Mouse (Mus musculus) cerebellum, adult 9-10 months (tissue): ENCODE measurements at regions not wholly inside any gene's neighbourhood (a gene's known extent, or its start where the extent isn't known, plus 50 kb on each side); places are given as distances from the start of the nearest gene placed in this dataset.
A peak's percentile ranks its signal among the peaks of the same experiment; 100 is the strongest.

Source experiments
- DNase-seq: peaks from one replicate; pipeline ENCODE4 v3.0.0; 2022

DNA sequence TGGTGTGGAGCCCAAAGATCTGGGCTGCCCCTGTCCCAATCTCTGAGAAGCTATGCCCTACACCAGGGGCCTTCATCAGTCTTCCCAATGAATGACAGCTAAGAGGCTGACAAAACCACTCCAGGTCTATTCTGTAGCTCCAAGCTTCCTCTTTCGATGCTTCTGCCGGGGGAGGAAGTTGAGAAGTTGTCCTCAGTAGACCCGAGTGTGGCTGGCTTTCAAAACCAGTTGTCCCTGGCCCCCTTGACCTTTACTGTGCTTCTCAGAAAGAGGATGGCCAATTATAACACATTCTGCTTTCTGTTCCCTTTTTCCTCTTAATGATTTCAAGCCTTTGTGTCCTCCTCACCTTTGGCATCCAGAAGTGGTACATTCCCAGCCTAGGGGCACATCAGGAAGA lies 101.9 kb upstream of the Ccnd2 start:
- DNase-seq: no peak

DNA sequence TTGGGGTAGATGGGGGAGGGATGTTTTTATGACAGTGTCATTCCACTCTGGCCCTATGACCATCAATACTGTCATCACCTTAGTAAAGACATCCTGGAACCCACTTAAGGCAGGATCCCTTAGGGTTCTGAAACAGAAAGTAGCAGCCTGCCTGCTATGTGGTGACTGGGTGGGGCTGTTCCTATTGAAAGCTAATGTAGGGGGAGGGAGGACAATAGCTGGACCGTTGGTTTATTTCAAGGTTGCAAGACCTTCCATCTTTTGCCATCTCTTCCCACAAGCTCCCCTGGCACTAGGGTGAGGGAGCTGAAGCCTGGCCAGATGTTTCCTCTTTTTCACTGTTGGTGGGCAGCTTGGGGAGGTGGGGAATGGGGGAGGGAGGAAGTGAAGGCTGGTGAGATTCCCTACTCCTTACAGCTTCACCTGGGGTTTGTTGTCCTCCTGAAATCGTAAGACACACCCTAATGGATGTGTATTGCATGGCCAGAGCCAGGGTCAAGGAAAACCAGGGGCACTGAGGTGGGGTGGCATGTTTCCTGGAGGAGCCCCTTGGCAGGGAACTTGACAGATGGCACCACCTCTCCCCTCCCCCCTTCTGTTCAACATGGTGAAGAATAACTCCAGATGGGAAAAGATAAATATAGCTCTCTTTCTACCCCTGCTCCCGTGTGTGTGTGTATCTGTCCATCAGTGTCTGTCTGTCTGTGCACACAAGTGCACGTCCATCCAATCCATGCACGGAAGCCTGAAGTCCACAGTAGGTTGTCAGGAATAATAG lies 112.1 kb upstream of the Ccnd2 start:
- DNase-seq: no peak

DNA sequence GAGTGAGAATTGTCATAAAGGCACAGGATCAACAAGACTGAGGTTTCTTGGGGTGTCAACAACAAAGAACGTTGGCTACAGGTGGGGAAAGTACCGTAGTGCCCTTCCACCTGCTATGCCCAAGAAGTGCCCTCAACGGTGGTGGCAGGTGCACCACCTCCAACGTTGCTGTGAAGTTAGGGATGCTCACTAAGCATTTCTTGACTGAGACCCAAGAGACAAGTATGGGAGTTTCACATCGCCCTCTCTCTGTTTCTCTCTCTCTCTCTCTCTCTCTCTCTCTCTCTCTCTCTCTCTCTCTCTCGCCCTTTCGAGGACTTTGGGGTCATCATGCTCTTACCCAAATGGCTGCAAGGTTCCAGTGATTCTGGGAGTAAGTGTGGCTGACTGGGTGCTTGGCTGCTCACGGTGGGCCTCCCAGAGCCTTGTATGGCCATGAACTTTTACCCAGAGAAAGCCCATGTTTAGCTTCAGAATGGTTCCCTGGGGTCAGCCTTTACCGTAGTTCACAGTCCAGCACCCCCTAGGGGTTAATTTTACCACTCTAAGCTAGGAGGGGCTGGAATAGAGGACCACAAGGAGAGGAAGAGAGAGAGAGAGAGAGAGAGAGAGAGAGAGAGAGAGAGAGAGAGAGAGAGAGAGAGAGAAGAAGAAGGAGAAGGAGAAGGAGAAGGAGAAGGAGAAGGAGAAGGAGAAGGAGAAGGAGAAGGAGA lies 113.2 kb upstream of the Ccnd2 start:
- DNase-seq: no peak

DNA sequence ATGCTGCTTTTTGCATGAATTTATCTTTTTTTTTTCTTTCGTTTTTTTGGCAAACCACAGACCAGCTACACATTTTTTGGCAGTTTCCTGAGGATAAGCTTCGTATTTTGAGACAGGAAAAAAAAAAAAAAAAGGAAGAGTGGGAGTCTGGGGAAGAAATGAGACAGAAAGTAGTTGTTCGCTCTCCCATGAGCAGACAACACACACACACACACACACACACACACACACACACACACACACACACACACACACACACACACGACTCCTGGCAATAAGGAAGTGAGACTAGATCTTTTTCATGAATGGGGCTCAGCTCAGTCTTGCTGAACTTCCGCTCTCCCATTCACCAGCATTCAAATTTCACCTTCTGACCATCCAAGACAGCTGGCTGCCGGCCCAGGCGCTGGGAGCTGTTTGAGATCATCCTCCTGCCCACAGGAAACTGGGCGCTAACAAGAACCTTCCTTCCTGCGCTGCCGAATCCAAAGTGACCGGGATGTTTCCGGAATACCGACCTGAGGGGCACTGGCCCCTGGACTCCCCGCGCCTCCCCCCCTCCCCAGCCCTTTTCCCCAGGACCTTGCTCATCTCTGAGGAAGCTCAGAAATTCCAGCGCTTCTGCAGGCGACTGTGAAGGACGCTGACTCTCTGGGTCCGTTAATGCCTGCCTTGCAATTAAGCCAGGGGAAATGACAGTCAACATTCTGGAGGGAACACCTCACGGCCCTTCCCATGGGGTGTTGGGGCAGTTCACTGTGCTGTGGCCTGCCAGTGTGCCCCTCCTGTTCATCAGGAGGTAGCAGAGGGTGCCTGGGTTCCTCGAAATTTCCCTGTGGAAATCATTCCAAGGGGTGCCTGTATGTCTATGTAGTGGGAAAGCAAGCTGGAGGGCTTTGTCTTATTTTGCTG lies 114.2 kb upstream of the Ccnd2 start:
- peak; percentile 18 for DNase-seq

DNA sequence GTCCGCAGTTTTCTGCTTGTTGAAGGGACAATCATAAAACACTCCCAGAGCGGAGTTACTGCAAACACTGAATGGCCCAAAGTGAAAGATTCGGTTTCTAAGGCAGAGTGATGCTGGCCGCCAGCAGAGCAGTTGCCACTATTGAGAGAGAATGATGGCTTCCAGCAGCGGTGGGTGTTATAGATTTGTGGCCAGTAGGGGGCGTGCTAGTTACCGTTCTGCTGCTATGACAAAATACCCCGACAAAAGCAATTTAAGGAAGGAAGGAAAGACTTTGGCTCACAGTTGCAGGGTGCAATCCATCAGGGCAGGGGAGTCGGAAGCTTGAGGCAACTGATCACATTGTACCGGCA lies 114.8 kb upstream of the Ccnd2 start:
- DNase-seq: no peak

DNA sequence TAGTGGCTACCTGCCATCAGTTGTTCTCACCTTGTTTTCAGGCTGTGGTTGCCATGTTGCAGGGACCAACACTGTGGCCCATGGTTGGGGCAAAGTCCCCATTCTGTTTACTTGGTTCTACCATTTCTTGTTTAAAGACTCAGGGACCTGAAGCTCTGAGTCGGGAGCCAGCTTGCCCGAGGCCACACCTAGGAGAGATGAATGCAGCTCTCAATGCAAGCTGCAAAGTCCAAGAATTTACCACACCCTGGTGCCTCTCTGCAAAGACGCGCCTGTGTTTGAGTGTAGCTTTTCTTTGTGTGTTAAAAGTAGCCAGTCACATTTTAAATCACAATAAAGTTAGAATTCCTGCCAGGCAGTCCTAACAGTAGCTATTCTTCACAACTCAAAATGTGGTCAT lies 117.0 kb upstream of the Ccnd2 start:
- no peak for DNase-seq

DNA sequence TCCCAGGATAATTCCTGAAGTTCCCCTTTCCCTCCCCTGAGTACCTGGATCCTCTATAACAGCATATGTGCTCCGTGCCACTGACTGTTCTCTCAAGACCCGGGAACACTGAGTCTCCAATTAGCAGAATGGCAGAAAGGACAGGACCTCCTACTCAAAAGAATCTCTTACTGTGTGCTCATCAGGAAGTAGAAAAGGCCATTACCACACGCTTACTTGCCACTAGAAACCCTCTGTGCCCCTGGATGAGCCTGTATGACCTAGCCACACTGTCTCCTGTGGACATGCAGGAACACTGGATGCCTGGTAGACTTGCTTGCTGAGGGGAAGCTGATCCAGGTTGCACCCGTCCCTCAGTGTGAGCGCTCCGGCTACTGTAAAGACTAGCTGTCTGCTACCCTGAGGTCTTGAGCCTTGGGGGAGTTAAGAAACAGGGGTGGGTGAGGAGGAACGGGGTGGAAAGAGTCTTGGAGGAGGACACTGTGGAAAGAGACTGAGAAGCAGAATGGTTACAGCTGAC lies 117.6 kb upstream of the Ccnd2 start:
- no peak for DNase-seq

DNA sequence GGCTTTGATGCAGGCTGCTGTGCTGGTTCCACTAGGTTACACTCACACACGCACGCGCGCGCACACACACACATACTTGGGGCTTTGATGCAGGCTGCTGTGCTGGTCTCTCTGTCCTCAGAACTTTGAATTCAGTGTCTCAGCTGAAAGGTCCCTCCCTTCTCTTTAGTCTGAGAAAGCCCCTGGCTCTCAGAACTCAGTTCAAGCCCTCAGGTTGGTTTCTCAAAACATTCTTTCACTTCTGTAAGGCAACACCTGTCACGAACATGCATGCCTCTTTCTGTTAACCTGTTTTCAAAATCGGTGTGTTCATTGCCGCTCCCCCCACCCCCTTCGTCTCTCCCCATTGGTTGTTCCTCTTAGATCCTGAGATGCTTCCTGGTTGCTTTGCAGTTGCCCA lies 118.8 kb upstream of the Ccnd2 start:
- DNase-seq: no peak

DNA sequence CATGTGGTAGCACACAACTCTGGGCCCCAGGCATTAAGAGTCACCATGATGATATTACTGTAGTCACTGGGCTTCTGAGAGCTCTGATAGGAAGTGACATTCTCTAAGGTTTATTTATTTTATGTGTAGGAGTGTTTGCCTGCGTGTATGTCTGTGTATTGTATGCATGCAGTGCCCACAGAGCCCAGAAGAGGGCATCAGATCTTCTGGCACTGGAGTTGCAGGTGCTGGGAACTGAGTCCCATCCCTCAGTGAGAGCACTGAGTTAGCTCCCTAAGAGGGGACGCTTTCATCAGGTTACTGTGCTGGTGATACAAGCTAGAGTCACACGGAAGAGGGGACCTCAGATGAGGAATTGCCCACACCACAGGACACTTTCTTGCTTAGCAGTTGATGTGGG lies 119.4 kb upstream of the Ccnd2 start:
- DNase-seq: no peak

DNA sequence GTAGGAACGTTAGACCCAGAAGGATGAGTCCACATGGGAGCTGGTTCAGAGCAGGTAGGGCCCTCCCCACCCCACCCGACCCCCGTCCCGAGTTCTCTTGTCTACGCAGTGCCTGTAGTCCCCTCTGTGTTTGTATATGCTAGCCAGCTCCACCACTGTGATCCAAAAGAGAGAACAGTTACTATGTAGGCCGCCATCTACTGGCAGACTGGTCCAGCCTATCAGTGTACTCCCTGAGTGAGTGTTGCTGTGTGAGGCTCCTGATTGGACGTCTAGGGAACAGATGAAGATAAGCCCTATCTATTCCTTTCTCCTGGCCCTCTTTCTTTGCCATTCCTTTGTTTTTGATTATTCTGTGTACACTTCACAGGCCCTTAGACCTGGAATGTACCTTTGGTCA lies 120.6 kb upstream of the Ccnd2 start:
- DNase-seq: no peak

DNA sequence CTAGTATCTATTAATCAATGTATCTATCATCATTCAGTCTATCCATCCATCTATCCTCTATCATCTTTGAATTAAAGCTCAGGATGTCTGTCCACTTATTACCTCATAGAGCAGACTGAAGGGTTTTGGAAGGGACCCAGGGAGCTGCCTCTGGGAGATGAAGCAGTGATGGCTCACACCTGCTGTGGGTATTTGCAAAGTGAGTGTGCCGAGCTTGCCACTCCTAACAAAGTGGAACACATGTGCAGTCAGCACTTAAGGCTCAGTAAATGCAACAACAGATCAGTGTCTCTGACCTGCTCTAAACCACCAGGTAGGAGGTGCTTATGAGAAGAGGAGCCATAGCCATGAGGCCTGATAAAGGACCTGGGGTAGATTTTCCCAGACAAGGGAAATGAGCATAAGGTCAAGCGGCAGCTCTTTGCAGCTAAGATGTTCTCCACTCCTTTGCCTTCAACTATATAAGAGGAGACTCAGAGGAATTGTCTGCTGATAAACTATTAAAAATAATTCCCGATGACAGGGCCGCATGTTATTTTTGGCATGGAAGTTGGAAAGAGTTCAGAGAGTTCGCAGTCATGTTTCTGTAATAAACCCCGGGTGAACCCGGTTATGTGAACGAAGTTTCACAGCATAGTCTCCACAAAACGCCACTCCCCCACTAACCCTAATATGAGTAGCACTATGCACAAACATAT lies 122.9 kb upstream of the Ccnd2 start:
- no peak for DNase-seq

DNA sequence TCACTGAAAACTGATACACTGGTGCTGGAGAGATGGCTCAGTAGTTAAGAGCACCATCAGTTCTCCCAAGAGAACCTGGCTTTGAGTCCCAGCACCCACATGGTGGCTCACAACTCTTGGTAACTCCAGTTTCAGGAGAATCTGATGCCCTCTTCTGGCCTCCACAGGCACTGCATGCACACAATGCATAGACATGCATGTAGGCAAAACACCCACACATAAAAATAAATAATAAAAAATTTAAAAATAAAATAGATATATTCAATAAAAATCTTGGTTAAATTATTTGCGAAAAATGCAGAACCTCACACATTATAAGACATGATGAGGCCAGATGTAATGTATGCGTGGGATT lies 123.4 kb upstream of the Ccnd2 start:
- no peak for DNase-seq

DNA sequence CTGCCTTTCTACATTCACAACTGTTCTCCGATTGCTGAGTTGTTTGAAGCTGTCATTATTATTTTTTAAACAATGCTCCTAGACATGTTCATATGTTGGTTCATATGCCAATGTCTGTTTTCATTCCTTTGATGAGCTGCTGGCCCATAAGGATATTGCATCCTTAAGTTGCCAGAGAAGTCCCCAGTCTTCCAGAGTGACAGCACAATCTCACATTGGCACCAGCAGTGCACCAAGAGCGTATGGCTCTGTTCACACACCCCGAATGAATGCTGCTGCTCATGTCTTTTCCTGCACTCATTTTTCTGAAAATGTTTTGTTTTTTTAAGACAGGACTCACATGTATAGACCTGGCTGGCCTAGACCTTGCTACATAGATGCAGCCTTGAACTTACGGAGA lies 124.4 kb upstream of the Ccnd2 start:
- DNase-seq: no peak

DNA sequence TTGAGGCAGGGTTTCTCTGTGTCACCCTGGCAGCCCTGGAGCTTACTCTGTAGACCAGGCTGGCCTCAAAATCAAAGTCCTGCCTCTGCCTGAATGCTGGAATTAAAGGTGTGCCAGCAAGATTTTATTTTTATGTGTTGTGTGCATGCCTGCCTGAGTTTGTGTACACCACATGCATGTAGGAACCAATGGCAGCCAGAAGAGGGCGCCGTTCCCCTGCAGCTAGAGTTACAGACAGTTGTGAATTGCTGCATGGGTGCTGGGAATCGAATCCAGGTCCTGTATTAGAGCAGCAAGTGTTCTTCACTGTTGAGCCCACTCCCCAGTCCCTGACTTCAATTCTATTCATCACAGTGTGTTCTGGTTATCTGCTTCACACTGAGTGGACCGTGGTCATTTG lies 126.4 kb upstream of the Ccnd2 start:
- no peak for DNase-seq

DNA sequence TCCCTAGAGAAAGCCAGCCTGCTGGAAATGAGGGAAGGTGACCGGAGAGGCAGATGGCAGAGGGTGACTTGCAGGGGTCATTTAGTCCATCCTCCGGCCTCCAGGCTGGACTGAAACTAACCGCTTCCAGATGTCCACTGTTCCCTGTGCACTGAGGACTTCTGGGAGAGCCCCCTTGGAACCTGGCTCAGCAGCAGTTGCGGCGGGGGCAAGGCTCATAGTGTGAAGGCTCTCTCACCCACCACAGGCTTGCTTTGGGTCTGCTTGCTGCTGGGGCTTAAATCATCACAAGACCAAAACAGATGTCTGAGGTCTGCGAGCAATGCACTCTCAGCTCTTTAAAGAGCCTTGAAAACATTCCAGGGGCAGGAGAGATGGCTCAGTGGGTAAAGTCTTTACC lies 132.2 kb upstream of the Ccnd2 start:
- no peak for DNase-seq

DNA sequence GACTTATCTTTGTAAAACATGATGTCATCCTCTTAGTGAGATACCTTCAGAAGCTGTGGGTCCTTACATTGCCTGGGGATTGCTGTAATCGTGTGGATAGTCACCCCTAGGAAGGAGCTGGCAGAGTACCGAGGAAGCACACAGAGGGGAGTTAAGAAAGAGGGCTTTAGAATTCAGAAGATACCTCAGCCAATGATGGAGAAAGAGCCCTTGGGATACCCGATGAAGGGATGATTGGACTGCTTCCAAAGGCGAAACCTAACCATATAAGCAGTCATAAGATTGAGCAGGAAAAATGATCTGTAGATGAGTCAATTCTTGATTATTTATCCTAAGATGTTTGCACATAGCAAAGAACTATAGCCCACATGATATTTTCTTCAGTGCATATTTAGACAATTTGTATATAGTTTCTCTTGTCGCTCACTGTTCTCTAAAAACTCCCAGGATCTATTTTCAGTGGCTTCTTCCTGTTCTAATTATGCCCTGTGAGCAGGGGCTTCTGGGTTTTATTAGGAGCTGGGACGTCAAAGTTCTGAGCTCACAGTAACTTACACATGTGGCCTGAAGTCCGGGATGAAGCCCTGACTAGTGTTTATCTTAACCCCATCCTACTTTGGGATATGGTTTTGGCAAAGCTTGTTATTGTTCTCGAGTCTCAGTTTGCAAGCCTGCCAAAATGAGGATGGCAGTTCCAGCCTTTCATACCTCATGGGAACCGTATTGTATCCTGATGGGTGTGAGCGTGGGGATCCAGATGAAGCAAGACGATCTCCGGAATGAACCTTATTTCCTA lies 134.9 kb upstream of the Ccnd2 start:
- DNase-seq: no peak

DNA sequence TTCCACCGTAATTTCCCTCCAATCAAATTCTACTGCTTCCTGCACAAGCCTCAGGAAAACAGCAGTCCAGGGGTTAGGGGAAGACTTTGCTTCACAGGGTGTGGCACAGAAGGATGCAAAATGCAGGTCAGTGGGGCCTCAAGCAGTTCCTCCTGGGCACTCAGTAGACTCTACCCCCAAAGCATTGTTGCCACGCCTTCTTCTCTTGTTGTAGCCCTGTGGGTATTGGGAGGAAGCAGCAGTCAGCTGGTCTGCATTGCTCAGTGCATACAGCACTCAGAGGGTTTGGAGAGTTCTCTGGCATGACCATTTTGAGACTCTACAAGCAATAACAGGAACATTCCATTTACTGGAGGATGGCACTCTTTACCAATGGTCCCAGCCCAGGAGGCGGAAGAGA lies 137.0 kb upstream of the Ccnd2 start:
- DNase-seq: no peak

DNA sequence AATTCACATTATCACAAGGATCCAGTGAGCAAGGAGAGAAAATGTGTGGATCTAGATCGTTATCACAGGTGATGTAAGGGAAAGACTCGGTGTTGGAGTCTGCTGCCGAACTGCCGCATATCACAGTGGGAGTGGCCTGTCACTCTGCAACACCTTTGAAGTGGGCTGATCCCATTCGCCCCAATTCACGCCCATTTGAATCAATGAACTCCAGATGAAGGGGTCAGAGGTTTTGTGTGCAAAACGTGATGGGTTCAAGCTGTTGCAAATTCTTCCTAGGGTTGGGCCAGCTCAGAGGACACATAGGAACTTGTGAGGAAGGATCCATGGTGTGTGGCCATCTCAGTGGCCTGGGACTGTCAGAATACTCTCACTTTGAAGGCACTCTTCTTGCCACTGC lies 139.9 kb upstream of the Ccnd2 start:
- no peak for DNase-seq

DNA sequence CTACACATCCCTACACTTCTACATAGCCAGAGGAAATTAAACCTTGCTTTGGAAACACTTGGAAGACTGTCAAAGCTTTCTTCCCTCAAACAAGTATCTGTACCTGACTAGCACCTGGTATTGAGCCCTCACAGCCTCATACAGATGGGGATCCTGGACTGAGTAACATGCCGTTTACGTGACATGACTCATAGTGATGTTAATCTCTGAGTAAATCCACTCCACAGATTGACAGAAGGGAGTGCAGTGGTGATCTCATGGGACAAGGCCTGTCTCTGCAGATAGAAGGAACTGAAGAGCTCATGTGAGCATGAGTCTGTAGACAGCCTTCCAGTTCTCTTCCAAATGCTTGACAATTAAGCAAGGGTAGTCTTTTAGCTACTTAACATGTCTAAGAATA lies 141.8 kb upstream of the Ccnd2 start:
- no peak for DNase-seq

DNA sequence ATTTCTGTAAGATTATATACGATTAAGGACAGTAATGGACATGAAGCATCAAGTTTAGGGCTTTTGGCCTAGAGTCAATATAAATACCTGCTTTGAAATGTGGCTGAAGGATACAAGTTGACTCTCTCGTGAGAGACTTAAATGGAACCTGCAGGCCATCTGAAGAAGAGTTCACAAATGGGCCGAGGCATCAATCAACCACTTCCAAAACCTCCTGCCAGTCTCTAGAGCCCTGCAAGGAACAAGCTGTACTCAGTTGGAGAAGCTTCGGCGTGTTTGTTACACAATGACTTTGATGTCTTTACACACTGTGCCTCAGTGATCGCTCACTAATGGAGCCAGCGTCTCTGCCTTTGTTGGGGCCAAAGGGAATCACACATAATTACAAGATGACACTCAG lies 146.1 kb upstream of the Ccnd2 start:
- DNase-seq: no peak

DNA sequence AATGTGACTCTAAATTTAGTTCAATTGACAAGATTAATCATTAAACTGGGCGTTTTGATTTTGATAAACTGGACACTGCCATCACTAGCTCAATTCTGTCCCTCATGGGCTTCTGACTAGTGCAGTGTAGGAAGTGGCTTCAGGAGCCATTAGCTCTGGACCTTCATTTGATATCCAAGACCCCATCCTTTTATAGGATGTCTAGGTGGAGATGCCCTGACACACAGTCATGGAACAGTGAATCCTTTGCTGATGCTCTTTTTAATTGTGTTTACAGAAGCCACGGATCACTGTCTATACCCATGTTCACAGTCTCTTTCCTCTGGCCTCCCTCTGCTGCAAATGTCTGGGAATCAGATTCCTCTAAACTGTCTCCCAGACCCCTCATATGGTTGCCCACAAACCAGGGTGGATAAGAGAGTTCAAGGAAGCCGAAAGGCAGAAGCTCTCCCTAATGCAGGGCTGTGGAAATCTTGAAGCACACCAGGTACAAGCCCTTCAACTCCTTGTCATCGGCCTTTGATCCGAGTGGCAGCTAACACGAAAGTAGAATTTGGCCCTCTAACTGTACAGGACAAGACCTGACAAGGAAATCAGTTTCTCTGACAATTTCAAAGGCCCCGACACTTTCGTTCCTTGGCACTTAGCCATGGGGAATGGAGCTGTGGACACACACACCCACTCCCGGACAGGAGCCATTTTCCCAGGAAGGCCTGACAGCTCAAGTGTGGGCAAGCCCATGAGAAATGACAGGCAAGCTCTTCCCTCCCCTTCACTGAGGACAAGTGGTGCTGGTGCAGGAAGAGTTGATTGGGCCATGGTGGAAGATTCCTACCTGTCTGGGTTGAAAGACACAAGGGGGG lies 135.2 kb upstream of the Parp11 start:
- DNase-seq: no peak
